Mouse (Mus musculus) intestine, postnatal 0 days (tissue): ENCODE results near the gene Itpkb. TPM values are rescaled to one million over a fixed set of nuclear protein-coding genes. Genes with fewer than 3 reads are reported as not detected.

Source experiments
- ATAC-seq: fragments of 200-750 bp; cut with Nextera tagmentation; 2 replicates; pipeline ENCODE4 v1.8.0; 2017; ENCODE audit warnings: mild to moderate bottlenecking, moderate TSS enrichment, moderate library complexity
- H3K27ac ChIP-seq: fragments of 300-500 bp; sonication (generic); 2 replicates; pipeline ENCODE4 v1.5.1; 2014; ENCODE audit warnings: mild to moderate bottlenecking, low read depth, low read length, moderate library complexity
- H3K27me3 ChIP-seq: fragments of 300-500 bp; sonication (generic); replicated peaks from 2 replicates; pipeline ENCODE4 v1.6.1; 2014; ENCODE audit warnings: low read length, mixed read lengths; ENCODE audit not compliant: control insufficient read depth, insufficient read depth
- H3K36me3 ChIP-seq: fragments of 300-500 bp; sonication (generic); 2 replicates; pipeline ENCODE4 v1.6.1; 2014; ENCODE audit warnings: mild to moderate bottlenecking, moderate library complexity; ENCODE audit not compliant: control insufficient read depth, insufficient read depth
- H3K4me1 ChIP-seq: fragments of 300-500 bp; sonication (generic); replicated peaks from 2 replicates; pipeline ENCODE4 v1.6.1; 2014; ENCODE audit warnings: antibody characterized with exemption, low read length, mixed read lengths; ENCODE audit not compliant: control insufficient read depth, insufficient read depth
- H3K4me2 ChIP-seq: fragments of 300-500 bp; sonication (generic); replicated peaks from 2 replicates; pipeline ENCODE4 v1.6.1; 2014; ENCODE audit warnings: low read depth, mild to moderate bottlenecking, moderate library complexity
- H3K4me3 ChIP-seq: fragments of 300-500 bp; sonication (generic); 2 replicates; pipeline ENCODE4 v1.5.1; 2014; ENCODE audit warnings: low read depth, low read length
- H3K9ac ChIP-seq: fragments of 300-500 bp; sonication (generic); 2 replicates; pipeline ENCODE4 v1.6.1; 2014; ENCODE audit warnings: mild to moderate bottlenecking, low read depth, low read length
- H3K9me3 ChIP-seq: fragments of 300-500 bp; sonication (generic); 2 replicates; pipeline ENCODE4 v1.6.1; 2016; ENCODE audit warnings: mixed run types; ENCODE audit not compliant: control insufficient read depth
- CTCF ChIP-seq: sonication (generic); IDR thresholded peaks from 2 replicates; pipeline ENCODE4 v1.5.1; 2016; ENCODE audit warnings: low read depth, mild to moderate bottlenecking, control low read depth, antibody characterized with exemption, moderate library complexity
- WGBS: fragments of 180-500 bp; shearing (Covaris S2); extraction: QIAGEN DNeasy Blood & Tissue Kit; methylation state at CpG from one replicate; pipeline ENCODE4 v1.1.7; 2014; 5-methylcytosine and 5-hydroxymethylcytosine counted together
- polyA plus RNA-seq: library from polyadenylated mRNA; unstranded; fragments of >200 nt; fragmentation: Nextera tagmentation; extraction: Ambion mirVana; gene quantifications from 2 replicates; pipeline ENCODE4 v1.2.1, GENCODE M21; 2015

Gene Itpkb
- polyA plus RNA-seq, 1 experiment from 2014 or later, result 2.3 TPM

- Histone ChIP-seq H3K4me1 (no peaks in the 10 kb centered on the region), H3K9ac (no peak overlapping the region)
- WGBS, result 61% methylated on average over 4 of the region's 4 CpGs
Observed at GRCm38 (mm10) chr1:180354129-180354528, 23.8 kb downstream of the Itpkb start.

DNA sequence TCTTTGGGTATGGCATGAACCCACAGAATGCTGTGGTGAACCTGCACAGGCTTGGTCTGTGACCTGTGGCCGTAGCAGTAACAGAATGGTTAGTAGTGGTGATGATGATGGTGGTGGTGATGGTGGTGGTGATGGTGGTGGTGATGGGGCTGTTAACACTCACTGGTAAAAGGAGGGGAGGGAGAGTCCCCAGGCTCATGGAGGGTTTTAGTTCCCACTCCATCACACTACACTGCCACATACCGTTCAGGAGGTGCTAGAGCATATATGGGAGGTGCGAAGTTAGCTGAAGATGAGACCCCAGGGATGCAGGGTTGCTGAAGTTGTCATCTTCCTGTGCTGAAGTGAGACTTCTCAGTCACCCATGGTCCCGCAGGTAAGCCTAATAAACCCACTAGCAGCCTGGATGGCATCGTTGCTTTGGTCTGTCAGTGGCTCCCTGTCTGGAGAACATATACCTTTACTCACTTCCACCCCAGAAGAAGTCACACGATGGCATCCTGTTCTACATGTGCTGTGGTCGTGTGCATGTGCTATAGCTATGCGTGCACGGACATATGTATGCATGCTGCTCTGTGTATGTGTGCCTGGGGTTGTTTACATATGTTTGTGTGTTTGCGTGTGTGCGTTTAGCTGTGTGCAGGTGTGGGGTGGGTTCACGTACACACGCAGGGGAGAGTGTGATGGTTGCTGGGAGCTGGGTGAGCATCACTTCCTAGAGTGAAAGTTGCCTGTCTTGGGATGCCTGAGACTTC lies 24.9 kb downstream of the Itpkb start:
- no peaks in the 10 kb centered on the region for H3K4me1 ChIP-seq
- H3K27me3 ChIP-seq, result no peaks in the 10 kb centered on the region
- H3K4me2 ChIP-seq, result no peak overlapping the region
- H3K4me3 ChIP-seq, result no peak overlapping the region
- no peaks in the 10 kb centered on the region for H3K36me3 ChIP-seq
- TF ChIP-seq CTCF, result no peak
- 85% methylated on average over 13 of the region's 13 CpGs for WGBS
- no peaks in the 10 kb centered on the region for H3K9me3 ChIP-seq
- H3K27ac ChIP-seq, result no peak overlapping the region
- H3K9ac ChIP-seq, result no peak overlapping the region
- no peak for ATAC-seq

More at GRCm38 (mm10) chr1:180354129-180354528, 23.8 kb downstream of the Itpkb start:
- Histone ChIP-seq H3K27ac (no peak overlapping the region), H3K9me3 (no peaks in the 10 kb centered on the region), H3K36me3 (no peaks in the 10 kb centered on the region), H3K27me3 (no peaks in the 10 kb centered on the region), H3K4me3 (no peak overlapping the region), H3K4me2 (no peak overlapping the region)
- no peak for ATAC-seq
- no peak for TF ChIP-seq CTCF

DNA sequence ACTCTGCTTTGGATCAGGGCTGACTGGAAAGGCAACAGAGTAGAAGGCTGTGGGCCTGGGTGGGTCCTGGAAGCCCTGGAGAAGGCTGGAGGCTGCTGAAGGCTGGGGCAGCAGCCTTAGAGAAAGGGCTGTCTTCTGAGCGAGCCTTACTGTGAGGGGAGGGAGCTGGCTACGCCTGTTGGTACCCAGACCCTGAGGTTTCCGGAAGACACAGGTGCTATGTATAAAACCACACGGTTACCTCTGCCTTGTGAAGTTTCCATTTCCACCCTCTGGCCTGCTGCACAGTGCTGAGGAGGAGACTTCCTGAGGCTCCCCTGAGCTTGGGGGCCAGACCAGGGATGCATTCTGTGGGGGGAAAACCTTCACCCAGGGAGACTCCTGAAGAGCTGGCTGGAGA lies 25.9 kb downstream of the Itpkb start:
- no peak overlapping the region for H3K4me3 ChIP-seq
- 66% methylated on average over 4 of the region's 4 CpGs for WGBS
- no peaks in the 10 kb centered on the region for H3K36me3 ChIP-seq
- TF ChIP-seq CTCF, result no peak
- ATAC-seq, result no peak
- no peaks in the 10 kb centered on the region for H3K4me1 ChIP-seq
- H3K27ac ChIP-seq, result no peak overlapping the region
- H3K4me2 ChIP-seq, result no peak overlapping the region
- no peak overlapping the region for H3K9ac ChIP-seq
- H3K27me3 ChIP-seq, result no peaks in the 10 kb centered on the region
- H3K9me3 ChIP-seq, result no peaks in the 10 kb centered on the region

- no peak overlapping the region for H3K27ac ChIP-seq
- no peaks in the 10 kb centered on the region for H3K36me3 ChIP-seq
- WGBS, result 68% methylated on average over 6 of the region's 6 CpGs
- H3K4me3 ChIP-seq, result no peak overlapping the region
- no peaks in the 10 kb centered on the region for H3K9me3 ChIP-seq
- no peaks in the 10 kb centered on the region for H3K4me1 ChIP-seq
- H3K9ac ChIP-seq, result no peak overlapping the region
- no peak overlapping the region for H3K4me2 ChIP-seq
- TF ChIP-seq CTCF, result no peak
- no peak for ATAC-seq
- H3K27me3 ChIP-seq, result no peaks in the 10 kb centered on the region
Observed at GRCm38 (mm10) chr1:180356857-180357256, 26.6 kb downstream of the Itpkb start.

DNA sequence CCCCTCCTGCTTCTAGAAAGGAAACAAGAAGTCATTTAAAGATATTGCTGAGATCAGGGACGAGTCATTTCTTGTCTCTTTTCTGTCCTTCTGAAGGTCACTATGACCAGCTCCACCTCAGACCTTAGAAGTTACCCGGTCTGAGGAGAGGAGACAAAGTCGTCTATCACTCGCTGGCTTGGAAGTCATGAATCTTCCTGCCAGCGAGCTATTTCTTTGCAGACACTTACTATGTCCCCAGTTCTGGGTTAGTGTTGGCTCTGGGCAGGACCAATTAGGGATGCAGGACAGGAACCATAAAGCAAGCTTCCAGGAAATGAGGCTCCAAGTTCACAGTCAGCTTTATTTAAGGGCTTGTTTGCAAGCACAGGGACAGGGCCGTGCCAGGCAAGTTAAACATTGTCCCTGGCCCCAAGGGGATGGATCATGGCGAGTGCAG lies 27.6 kb downstream of the Itpkb start:
- TF ChIP-seq CTCF, result no peak
- 43% methylated on average over 7 of the region's 7 CpGs for WGBS
- H3K9ac ChIP-seq, result no peak overlapping the region
- H3K4me3 ChIP-seq, result no peak overlapping the region
- H3K27ac ChIP-seq, result no peak overlapping the region
- H3K4me2 ChIP-seq, result no peak overlapping the region
- no peak for ATAC-seq
- H3K9me3 ChIP-seq, result no peaks in the 10 kb centered on the region
- no peaks in the 10 kb centered on the region for H3K4me1 ChIP-seq
- no peaks in the 10 kb centered on the region for H3K27me3 ChIP-seq
- H3K36me3 ChIP-seq, result no peaks in the 10 kb centered on the region

GRCm38 (mm10) chr1:180358466-180358865 lies 28.2 kb downstream of the Itpkb start:
- WGBS, result 88% methylated on average over 8 of the region's 9 CpGs
- TF ChIP-seq CTCF, result no peak
- H3K4me2 ChIP-seq, result no peak overlapping the region
- no peak overlapping the region for H3K27ac ChIP-seq
- no peaks in the 10 kb centered on the region for H3K9me3 ChIP-seq
- H3K4me3 ChIP-seq, result no peak overlapping the region
- H3K9ac ChIP-seq, result no peak overlapping the region
- no peak for ATAC-seq
- H3K27me3 ChIP-seq, result no peaks in the 10 kb centered on the region
- H3K36me3 ChIP-seq, result no peaks in the 10 kb centered on the region
- no peaks in the 10 kb centered on the region for H3K4me1 ChIP-seq
